Mouse (Mus musculus) MEL (cell line): ENCODE data around the gene Tcea2. TPM values are rescaled to one million over a fixed set of nuclear protein-coding genes. Genes with fewer than 3 reads are reported as not detected.

Experiments used
- DNase-seq: peaks from one replicate; pipeline ENCODE4 v3.0.0; 2011; ENCODE audit warnings: low read depth, low spot score
- H3K27ac ChIP-seq: 2 replicates; pipeline ENCODE4 v1.5.1; 2012; ENCODE audit warnings: low read depth, mild to moderate bottlenecking, control low read depth, low read length, moderate library complexity; ENCODE audit not compliant: control insufficient read depth
- H3K27me3 ChIP-seq, 2 experiments: fragments of 150-350 bp in 1 of 2; sonication (generic) in 1 of 2; 2 replicates each; pipeline ENCODE4 v1.6.1; 2012; ENCODE audit warnings: low read length in 2 of 2, mild to moderate bottlenecking in 2 of 2, improper control_type of control experiment in 1 of 2, moderate library complexity in 1 of 2; ENCODE audit not compliant: insufficient read depth in 2 of 2, control insufficient read depth in 1 of 2
- H3K36me3 ChIP-seq, 2 experiments: 2 replicates each; pipeline ENCODE4 v1.6.1; 2012 to 2014; ENCODE audit warnings: low read length in 2 of 2, improper control_type of control experiment in 1 of 2, inconsistent platforms in 1 of 2, mild to moderate bottlenecking in 1 of 2; ENCODE audit not compliant: insufficient read depth in 2 of 2, control insufficient read depth in 1 of 2
- H3K4me1 ChIP-seq, 2 experiments: fragments of 150-350 bp in 1 of 2; sonication (generic) in 1 of 2; 2 replicates each; pipeline ENCODE4 v1.6.1; 2012; ENCODE audit warnings: low read length in 2 of 2, improper control_type of control experiment in 1 of 2, mild to moderate bottlenecking in 1 of 2; ENCODE audit not compliant: insufficient read depth in 2 of 2, control insufficient read depth in 1 of 2
- H3K4me3 ChIP-seq, 2 experiments: fragments of 150-350 bp in 1 of 2; sonication (generic) in 1 of 2; 2 replicates each; pipeline ENCODE4 v1.5.1; 2012; ENCODE audit warnings: low read depth in 2 of 2, low read length in 2 of 2, mild to moderate bottlenecking in 2 of 2, moderate library complexity in 2 of 2, control low read depth in 1 of 2, improper control_type of control experiment in 1 of 2; ENCODE audit not compliant: control insufficient read depth in 1 of 2, insufficient read depth in 1 of 2
- H3K79me2 ChIP-seq: 2 replicates; pipeline ENCODE4 v1.6.1; 2012; ENCODE audit warnings: mild to moderate bottlenecking, low read length, moderate library complexity; ENCODE audit not compliant: control insufficient read depth, poor library complexity, insufficient read depth
- H3K9ac ChIP-seq: 2 replicates; pipeline ENCODE4 v1.6.1; 2012; ENCODE audit warnings: low read depth, mild to moderate bottlenecking, control low read depth, low read length, moderate library complexity; ENCODE audit not compliant: control insufficient read depth, poor library complexity, severe bottlenecking
- H3K9me3 ChIP-seq: fragments of 150-350 bp; sonication (generic); replicated peaks from 2 replicates; pipeline ENCODE4 v1.6.1; 2012; ENCODE audit warnings: mild to moderate bottlenecking, low read length, improper control_type of control experiment, moderate library complexity; ENCODE audit not compliant: insufficient read depth
- BHLHE40 ChIP-seq: IDR thresholded peaks from 2 replicates; pipeline ENCODE4 v1.6.1; 2012; ENCODE audit warnings: low read depth, mild to moderate bottlenecking, inconsistent platforms, low read length, improper control_type of control experiment, borderline replicate concordance
- CHD1 ChIP-seq: IDR thresholded peaks from 2 replicates; pipeline ENCODE4 v1.6.1; 2012; ENCODE audit warnings: low read depth, mild to moderate bottlenecking, inconsistent platforms, low read length, improper control_type of control experiment
- CHD2 ChIP-seq: IDR thresholded peaks from 2 replicates; pipeline ENCODE4 v1.6.1; 2011; ENCODE audit warnings: low read length, improper control_type of control experiment
- CTCF ChIP-seq, 3 experiments: IDR thresholded peaks in 2 of 3; conservative IDR thresholded peaks in 1 of 3; 2 replicates each; pipeline ENCODE4 v1.5.1; 2011 to 2012; ENCODE audit warnings: low read length in 3 of 3, low read depth in 2 of 3, mild to moderate bottlenecking in 2 of 3, improper control_type of control experiment in 1 of 3, inconsistent platforms in 1 of 3, mixed read lengths in 1 of 3, moderate library complexity in 1 of 3; ENCODE audit not compliant: control insufficient read depth in 1 of 3, insufficient read depth in 1 of 3, poor library complexity in 1 of 3, severe bottlenecking in 1 of 3
- E2F4 ChIP-seq: IDR thresholded peaks from 2 replicates; pipeline ENCODE4 v1.6.1; 2011; ENCODE audit warnings: low read depth, low read length, improper control_type of control experiment, borderline replicate concordance
- ELF1 ChIP-seq: IDR thresholded peaks from 2 replicates; pipeline ENCODE4 v1.6.1; 2014; ENCODE audit warnings: low read depth, mild to moderate bottlenecking, inconsistent platforms, low read length, improper control_type of control experiment, moderate library complexity
- ETS1 ChIP-seq: IDR thresholded peaks from 2 replicates; pipeline ENCODE4 v1.6.1; 2012; ENCODE audit warnings: low read depth, mild to moderate bottlenecking, inconsistent platforms, low read length, improper control_type of control experiment, moderate library complexity
- GATA1 ChIP-seq: IDR thresholded peaks from 2 replicates; pipeline ENCODE4 v1.6.1; 2011; ENCODE audit warnings: low read depth, low read length, improper control_type of control experiment
- HCFC1 ChIP-seq: IDR thresholded peaks from 2 replicates; pipeline ENCODE4 v1.6.1; 2012; ENCODE audit warnings: low read depth, mild to moderate bottlenecking, inconsistent platforms, low read length, improper control_type of control experiment, moderate library complexity
- MEF2A ChIP-seq: IDR thresholded peaks from 2 replicates; pipeline ENCODE4 v1.6.1; 2014; ENCODE audit warnings: low read depth, mild to moderate bottlenecking, inconsistent platforms, low read length, improper control_type of control experiment; ENCODE audit not compliant: poor library complexity, insufficient replicate concordance, severe bottlenecking; ENCODE audit errors: extremely low read depth
- MYB ChIP-seq: IDR thresholded peaks from 2 replicates; pipeline ENCODE4 v1.6.1; 2011; ENCODE audit warnings: mild to moderate bottlenecking, low read depth, low read length, improper control_type of control experiment
- MYC ChIP-seq: IDR thresholded peaks from 2 replicates; pipeline ENCODE4 v1.6.1; 2011; ENCODE audit warnings: low read depth, mild to moderate bottlenecking, low read length, improper control_type of control experiment, moderate library complexity
- POLR2A ChIP-seq, 2 experiments: IDR thresholded peaks; 2 replicates each; pipeline ENCODE4 v1.6.1; 2011 to 2012; ENCODE audit warnings: low read length in 2 of 2, mild to moderate bottlenecking in 2 of 2, control low read depth in 1 of 2, improper control_type of control experiment in 1 of 2, low read depth in 1 of 2, moderate library complexity in 1 of 2; ENCODE audit not compliant: control insufficient read depth in 1 of 2, insufficient read depth in 1 of 2, poor library complexity in 1 of 2
- POLR2AphosphoS5 ChIP-seq: IDR thresholded peaks from 2 replicates; pipeline ENCODE4 v1.6.1; 2012; ENCODE audit warnings: low read depth, borderline replicate concordance, mild to moderate bottlenecking, inconsistent platforms, low read length, moderate library complexity, mixed read lengths
- RCOR1 ChIP-seq: IDR thresholded peaks from 2 replicates; pipeline ENCODE4 v1.6.1; 2012; ENCODE audit warnings: low read depth, mild to moderate bottlenecking, inconsistent platforms, low read length, improper control_type of control experiment
- SIN3A ChIP-seq: IDR thresholded peaks from 2 replicates; pipeline ENCODE4 v1.6.1; 2012; ENCODE audit warnings: low read length, improper control_type of control experiment, inconsistent platforms
- SMC3 ChIP-seq: IDR thresholded peaks from 2 replicates; pipeline ENCODE4 v1.6.1; 2011; ENCODE audit warnings: low read depth, low read length, improper control_type of control experiment
- TAL1 ChIP-seq: IDR thresholded peaks from 2 replicates; pipeline ENCODE4 v1.6.1; 2012; ENCODE audit warnings: mild to moderate bottlenecking, inconsistent platforms, low read length, moderate library complexity, mixed read lengths
- TBP ChIP-seq: IDR thresholded peaks from 2 replicates; pipeline ENCODE4 v1.8.0; 2011; ENCODE audit warnings: low read depth, low read length, improper control_type of control experiment
- USF1 ChIP-seq: IDR thresholded peaks from 2 replicates; pipeline ENCODE4 v1.6.1; 2014; ENCODE audit warnings: low read depth, mild to moderate bottlenecking, inconsistent platforms, low read length, improper control_type of control experiment, moderate library complexity
- ZKSCAN1 ChIP-seq: IDR thresholded peaks from 2 replicates; pipeline ENCODE4 v1.6.1; 2012; ENCODE audit warnings: low read depth, mild to moderate bottlenecking, inconsistent platforms, low read length, improper control_type of control experiment, moderate library complexity
- ZMIZ1 ChIP-seq: IDR thresholded peaks from 2 replicates; pipeline ENCODE4 v1.6.1; 2012; ENCODE audit warnings: low read depth, mild to moderate bottlenecking, inconsistent platforms, low read length, improper control_type of control experiment, moderate library complexity
- ZNF384 ChIP-seq: IDR thresholded peaks from 2 replicates; pipeline ENCODE4 v1.6.1; 2012; ENCODE audit warnings: low read depth, mild to moderate bottlenecking, inconsistent platforms, low read length, improper control_type of control experiment
- polyA plus RNA-seq, 2 experiments: library from polyadenylated mRNA; stranded (reverse) in 1 of 2; unstranded in 1 of 2; fragments of >175 nt in 1 of 2; fragments of >200 nt in 1 of 2; gene quantifications; 2 replicates each; pipeline versions ENCODE4 v1.2.1 to v1.2.4; 2012; ENCODE audit warnings: low replicate concordance in 2 of 2, low read depth in 1 of 2; ENCODE audit not compliant: insufficient read length in 2 of 2, insufficient read depth in 1 of 2, missing spikeins in 1 of 2
- total RNA-seq: library from RNA; depleted of rRNA; stranded (reverse); fragments of 300-350 nt; gene quantifications from 2 replicates; pipeline ENCODE4 v1.2.3, GENCODE M21; 2012

Tcea2 gene
- total and polyA plus RNA-seq, 3 experiments = 6.7 to 17.0 TPM; not detected in 1

- TF ChIP-seq BHLHE40 = peak; percentile 27; the same call in 1 of the 2 replicates
- 0 out of 2 replicates have a peak, but pooled peaks have one; percentile 10 for TF ChIP-seq ELF1
- peak; percentile 88 to 100 (median 94) for TF ChIP-seq CTCF (IDR thresholded peaks at IDR 0.05 in 2 of 3, conservative IDR thresholded peaks at IDR 0.05 in 1 of 3; ENCODE audit: control insufficient read depth in 1 of 3, insufficient read depth in 1 of 3, low read depth in 2 of 3, low read length in 3 of 3, poor library complexity in 1 of 3, severe bottlenecking in 1 of 3)
- TF ChIP-seq ZMIZ1 = no peak
- TF ChIP-seq POLR2A (IDR thresholded peaks at IDR 0.05; ENCODE audit: control insufficient read depth in 1 of 2, insufficient read depth in 1 of 2, low read depth in 1 of 2, low read length in 2 of 2, poor library complexity in 1 of 2) = no peak
Measured at GRCm38 (mm10) chr2:181678780-181679179, 1.3 kb upstream of the Tcea2 start (continued).

- H3K4me1 ChIP-seq = peaks cover 6 to 32% of the 10 kb centered on the region in 2 experiments
- peak; percentile 77 for DNase-seq
- peak overlapping the region; percentile 85 for H3K9ac ChIP-seq
- H3K79me2 ChIP-seq = peaks cover 6% of the 10 kb centered on the region; the same call in 1 of the 2 replicates
- peaks cover 0 to 23% of the 10 kb centered on the region in 2 experiments; a peak in 2 of 4 replicates for H3K36me3 ChIP-seq
- no peaks in the 10 kb centered on the region for H3K9me3 ChIP-seq
- H3K27ac ChIP-seq = peak overlapping the region; percentile 22
- no peaks in the 10 kb centered on the region for H3K27me3 ChIP-seq
- TF ChIP-seq CHD1 (no peak), TBP (0 out of 2 replicates have a peak, but pooled peaks have one; percentile 6)
- TF ChIP-seq, all 39 proteins: peak for 1
- H3K4me3 ChIP-seq = peak overlapping the region; percentile 60 to 72
Measured at GRCm38 (mm10) chr2:181680716-181681117, 607 bp downstream of the Tcea2 start.

- Histone ChIP-seq H3K9ac (no peak overlapping the region), H3K4me3 (no peak overlapping the region), H3K27ac (no peak overlapping the region), H3K9me3 (no peaks in the 10 kb centered on the region), H3K36me3 (peaks cover 0 to 20% of the 10 kb centered on the region in 2 experiments; a peak in 2 of 4 replicates), H3K27me3 (no peaks in the 10 kb centered on the region), H3K4me1 (peaks cover 6 to 28% of the 10 kb centered on the region in 2 experiments), H3K79me2 (peaks cover 6% of the 10 kb centered on the region; the same call in 1 of the 2 replicates)
- TF ChIP-seq USF1 (no peak), GATA1 (no peak), TAL1 (no peak), ZKSCAN1 (no peak), MEF2A (no peak), CHD2 (no peak), SIN3A (no peak), SMC3 (no peak), ZNF384 (no peak), ETS1 (no peak), RCOR1 (no peak), MYC (no peak), E2F4 (no peak), HCFC1 (no peak), CTCF (IDR thresholded peaks at IDR 0.05 in 2 of 3, conservative IDR thresholded peaks at IDR 0.05 in 1 of 3; ENCODE audit: control insufficient read depth in 1 of 3, insufficient read depth in 1 of 3, low read depth in 2 of 3, low read length in 3 of 3, poor library complexity in 1 of 3, severe bottlenecking in 1 of 3) (no peak), MYB (no peak), POLR2AphosphoS5 (no peak)
- no peak for DNase-seq
Measured at GRCm38 (mm10) chr2:181681978-181682377, 1.9 kb downstream of the Tcea2 start.
